Mouse (Mus musculus): ENCODE measurements around the gene Fuca2.
"Not testable (repeated sequence)": the region's sequence is repeated elsewhere in the genome, so short reads cannot be mapped to it uniquely, and the experiment has no call there.

Gene Fuca2

DNA sequence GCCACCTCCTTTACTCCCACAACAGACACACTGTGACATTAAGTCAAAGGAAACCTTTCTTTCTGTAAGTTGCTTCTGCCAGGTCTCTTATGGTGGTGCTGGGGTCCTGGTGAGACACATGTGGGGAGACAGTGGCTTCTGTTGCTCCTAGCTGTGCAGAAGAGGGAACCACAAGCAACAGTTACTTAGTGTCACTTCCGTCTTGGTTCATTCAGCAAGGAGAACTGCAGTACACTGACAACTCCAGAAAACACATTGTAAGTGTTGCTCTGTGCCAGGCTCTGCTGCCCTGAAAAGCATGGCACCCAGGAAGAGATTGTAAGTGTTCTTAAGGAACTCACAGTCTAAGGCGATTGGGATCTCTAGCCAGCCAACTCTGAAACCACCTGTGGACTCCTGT is at the start of gene Fuca2:
Gene Fuca2, plus strand, starts transcription at position 210 of the 400 bp plus-strand sequence.
- in situ Hi-C loops (cut with MboI; ENCODE audit: low sequenced_read_pairs) = no loop called here

DNA sequence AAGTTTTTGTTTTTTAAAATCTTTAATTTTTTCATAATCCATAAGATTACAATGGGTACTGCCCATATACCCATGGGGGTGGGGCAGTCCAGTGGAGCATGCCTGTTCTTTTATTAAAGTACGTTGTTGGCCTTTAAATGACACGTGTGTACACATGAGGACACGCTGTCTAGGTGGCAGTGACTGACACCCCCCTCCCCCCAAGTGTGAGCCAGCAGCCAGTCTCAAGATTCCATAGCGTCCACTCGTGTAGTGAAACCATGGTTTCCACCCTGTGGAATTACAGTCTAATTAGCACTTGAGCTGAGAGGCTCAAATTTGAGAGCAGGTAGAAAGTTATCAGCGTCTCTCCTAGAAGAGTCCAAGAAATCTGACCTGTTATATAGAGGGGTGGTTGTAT is 47.7 kb upstream of the Fuca2 start:
- in situ Hi-C loops (cut with MboI; ENCODE audit: low sequenced_read_pairs) = no loop called here

DNA sequence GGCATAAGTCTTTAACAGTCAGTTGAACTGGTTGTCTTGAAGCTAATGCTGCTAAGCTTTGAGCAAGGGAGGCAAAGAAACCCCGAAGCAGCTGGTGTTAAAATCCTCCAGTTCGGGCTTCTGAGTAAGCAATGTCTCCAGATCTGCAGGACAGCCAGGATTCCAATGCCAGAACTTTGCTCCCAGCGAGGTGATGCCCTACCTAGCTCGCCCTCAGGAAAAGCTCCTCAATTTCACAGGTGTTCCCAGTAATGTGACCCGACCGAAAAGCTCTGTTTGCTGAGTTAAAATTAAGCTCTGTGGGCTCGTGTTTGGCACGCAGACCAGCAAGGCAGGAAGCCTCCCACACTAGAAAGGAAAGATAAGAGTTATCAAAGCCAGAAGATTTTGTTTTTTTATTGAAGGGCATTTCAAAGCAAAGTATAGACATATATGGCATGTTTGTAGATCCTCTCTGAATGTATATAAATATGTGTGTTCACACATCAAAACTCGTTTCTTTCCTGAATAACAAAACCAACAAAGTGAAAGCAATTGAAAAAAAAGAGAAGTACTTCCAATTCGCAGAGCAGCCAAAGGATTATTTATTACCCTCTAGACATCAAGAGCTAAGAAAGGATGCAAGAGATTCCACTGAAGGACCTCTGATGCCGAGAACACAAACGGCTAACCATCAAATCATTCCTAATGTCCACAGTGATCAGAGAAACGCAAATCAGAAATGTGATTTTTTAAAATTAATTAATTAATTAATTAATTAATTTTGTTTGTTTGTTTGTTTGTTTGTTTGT is 45.9 kb upstream of the Fuca2 start:
- in situ Hi-C loops (cut with MboI; ENCODE audit: low sequenced_read_pairs) = no loop called here

DNA sequence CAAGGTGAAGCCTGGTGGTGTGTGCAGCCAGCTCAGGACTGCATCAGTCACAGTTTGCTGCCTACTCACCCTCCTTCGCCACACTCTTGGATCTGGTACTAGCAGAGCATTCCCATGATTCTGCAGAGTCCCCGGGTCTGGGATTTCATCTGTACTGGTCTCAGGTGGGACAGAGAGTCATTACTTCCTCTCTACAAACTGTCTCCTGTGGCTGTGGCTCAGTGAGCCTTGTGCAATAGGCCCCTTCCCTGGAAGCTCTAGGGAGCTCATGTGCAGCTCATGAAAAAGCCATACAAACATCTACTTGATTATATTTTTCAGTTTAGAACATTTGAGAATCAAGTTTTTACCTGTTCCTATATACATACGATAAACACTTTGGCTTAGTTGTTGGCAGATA is 35.0 kb upstream of the Fuca2 start:
- in situ Hi-C loops (cut with MboI; ENCODE audit: low sequenced_read_pairs) = not testable (repeated sequence)

DNA sequence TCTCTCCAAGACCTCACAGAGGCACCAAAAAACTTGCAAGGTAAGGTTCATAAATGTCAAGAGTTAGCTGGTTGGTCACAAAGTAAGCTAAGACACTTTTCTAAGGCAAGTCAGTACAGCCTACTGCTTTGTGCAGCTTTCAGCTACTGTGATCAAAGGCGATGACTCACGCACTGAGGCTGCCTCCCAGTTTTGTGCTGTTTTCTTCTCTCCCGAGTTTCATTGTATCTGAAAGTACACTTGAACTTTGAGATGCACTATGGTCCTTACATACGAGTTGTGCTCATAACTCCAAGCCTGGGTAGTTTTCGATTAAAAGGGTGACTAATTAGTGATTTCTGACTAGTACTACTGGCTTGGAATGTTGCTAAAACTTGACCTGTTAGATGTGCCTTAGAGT is 32.4 kb upstream of the Fuca2 start:
- in situ Hi-C loops (cut with MboI; ENCODE audit: low sequenced_read_pairs) = no loop called here

DNA sequence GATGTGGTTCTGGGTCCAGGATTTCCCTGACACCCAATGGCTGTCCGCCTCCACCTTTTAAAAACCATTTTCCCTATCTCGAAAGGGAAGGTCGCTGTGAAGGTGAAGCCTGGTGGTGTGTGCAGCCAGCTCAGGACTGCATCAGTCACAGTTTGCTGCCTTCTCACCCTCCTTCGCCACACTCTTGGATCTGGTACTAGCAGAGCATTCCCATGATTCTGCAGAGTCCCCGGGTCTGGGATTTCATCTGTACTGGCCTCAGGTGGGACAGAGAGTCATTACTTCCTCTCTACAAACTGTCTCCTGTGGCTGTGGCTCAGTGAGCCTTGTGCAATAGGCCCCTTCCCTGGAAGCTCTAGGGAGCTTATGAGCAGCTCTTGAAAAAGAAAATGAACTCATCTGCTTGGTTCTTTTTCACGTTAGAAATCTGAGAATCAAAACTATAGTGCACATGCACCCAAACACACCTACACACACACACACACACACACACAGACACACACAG is 31.3 kb upstream of the Fuca2 start:
- in situ Hi-C loops (cut with MboI; ENCODE audit: low sequenced_read_pairs) = not testable (repeated sequence)

DNA sequence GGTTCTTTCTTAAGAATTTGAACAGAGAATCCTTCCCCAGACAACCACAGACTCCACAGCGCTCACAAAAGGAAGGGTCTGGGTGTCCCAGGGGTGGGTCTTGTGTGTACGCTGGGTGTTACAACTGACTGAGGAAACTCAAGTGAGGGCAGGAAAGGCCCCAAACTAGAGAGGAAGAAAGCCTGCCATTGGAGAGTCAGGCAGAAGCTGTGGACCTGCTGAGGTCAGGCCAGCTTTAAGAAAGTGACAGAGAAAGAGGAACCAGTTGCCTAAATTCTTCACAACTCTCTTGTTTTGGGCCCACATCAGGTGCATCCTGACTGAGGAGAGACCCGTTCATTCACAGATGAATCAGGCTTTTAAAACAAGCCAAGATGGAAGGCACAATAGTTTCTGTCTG is 29.1 kb upstream of the Fuca2 start:
- in situ Hi-C loops (cut with MboI; ENCODE audit: low sequenced_read_pairs) = no loop called here

DNA sequence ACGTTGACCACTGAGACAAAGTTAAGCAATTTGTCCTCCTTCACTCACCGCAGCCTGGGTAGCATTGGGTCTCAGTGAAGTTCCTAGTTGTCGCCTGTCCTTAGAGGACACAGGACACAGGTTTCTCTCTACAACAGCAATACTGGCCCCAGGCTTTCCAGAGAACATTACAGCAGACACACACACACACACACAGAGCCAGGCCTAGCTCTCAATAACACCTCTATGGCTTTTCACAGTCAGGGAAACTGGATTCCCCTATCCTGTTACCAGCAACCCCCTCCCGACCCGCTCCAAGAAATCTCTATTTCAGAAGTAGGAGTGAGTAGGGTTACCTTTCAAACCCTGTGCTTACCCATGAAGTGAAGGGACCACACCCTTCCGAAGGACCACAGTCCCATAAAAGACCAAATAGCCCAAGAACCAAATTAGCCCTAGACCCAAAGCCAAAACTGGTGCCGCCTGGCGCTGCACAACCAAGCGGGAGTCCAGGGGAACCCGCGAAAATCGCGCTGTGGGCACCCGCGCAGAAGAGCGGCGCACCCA is 26.0 kb upstream of the Fuca2 start:
- in situ Hi-C loops (cut with MboI; ENCODE audit: low sequenced_read_pairs) = no loop called here

DNA sequence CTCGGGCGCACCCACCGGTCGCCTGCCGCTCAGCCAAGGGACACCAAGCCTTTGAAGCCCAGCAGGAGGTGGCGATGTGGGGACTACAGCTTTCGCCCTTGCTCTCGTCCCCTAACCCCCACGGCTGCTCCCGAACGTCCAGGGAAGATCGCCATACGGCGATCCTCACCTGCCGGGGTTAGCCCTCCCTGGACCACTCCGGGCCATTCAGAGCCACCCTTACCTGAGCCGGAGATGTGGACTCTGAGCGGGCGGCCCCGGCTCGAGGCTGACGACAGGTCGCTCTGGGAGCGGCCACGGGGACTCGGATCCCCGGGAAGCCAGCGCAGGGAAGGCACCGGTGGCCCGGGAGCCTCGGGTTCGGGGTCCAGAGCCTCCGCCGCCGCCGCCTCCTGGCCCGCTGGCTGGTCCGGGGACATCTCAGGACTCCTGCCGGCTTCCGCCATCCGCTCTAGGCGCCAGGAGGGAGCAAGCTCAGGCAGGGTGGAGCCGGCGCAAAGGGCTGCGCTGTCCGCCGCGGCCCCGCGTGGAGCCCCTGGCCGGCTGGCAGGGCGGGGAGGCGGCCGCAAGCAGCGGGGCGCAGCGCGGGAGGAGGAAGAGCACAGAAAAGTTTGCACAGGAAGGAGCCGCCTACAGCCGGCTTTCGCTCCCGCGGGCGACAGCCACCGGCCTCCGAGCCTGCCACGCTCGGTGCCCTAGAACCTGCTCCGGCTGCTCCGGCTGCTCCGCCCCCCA is 25.3 kb upstream of the Fuca2 start, which contains the start of gene Phactr2:
Gene Phactr2, minus strand, starts transcription at position 580 of the 735 bp plus-strand sequence.
- in situ Hi-C loops (cut with MboI; ENCODE audit: low sequenced_read_pairs) = no loop called here

DNA sequence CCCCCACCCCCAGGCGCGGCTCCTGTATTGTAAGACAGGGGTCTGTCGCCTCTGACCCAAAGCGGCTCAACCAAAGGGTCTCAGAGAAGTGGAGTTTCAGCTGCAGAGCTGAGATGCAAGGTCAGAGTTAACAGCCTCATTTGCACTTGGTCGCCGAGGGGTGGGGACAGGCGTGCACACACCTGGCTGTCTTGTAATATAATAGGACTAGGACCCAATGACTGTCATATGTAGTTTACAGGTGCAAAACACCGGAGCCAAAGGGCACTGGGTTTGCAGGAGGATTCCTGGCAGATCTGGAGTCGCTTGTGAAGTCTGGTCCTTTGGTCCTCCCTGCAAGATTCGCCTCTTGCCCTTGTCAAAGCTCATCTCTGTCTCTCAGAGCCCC is 24.8 kb upstream of the Fuca2 start:
- in situ Hi-C loops (cut with MboI; ENCODE audit: low sequenced_read_pairs) = no loop called here

DNA sequence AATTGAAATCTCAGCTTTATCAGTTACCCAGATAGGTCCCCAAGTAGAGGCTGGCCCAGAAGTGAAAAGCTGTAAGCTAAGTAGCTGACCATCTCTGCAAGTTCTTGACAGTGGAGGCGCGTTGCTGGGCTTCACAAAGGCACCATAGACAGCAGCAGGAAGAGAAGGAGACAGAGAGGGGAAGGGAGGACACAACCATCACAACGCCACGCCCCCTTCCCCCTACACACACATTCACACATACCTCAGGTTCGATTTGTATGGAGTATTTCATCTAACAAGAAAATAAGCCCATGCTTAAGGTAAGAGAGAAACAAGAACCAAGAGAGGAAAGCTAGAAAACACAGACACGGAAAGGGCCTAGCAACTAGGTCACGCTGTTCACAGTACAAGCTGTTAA is 24.2 kb upstream of the Fuca2 start:
- in situ Hi-C loops (cut with MboI; ENCODE audit: low sequenced_read_pairs) = no loop called here

DNA sequence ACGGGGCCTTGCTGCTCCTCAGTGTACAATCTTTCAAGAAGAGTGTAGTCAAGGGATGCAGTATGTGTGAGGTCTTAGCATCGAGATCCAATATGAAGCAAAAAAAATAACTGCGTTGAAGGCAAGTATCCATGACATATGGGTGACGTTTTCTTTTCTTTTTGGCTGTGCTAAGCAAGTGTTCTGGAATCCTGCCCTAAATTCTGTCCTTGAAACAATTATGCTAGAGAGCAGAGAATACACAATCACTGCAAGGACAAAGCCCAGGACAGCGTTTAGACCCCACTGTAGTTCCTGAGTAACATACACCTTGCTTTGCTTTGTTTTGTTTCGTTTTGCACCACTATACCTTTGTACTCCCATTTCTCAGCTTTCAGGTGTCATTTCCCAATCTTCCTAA is 20.0 kb upstream of the Fuca2 start:
- in situ Hi-C loops (cut with MboI; ENCODE audit: low sequenced_read_pairs) = no loop called here

DNA sequence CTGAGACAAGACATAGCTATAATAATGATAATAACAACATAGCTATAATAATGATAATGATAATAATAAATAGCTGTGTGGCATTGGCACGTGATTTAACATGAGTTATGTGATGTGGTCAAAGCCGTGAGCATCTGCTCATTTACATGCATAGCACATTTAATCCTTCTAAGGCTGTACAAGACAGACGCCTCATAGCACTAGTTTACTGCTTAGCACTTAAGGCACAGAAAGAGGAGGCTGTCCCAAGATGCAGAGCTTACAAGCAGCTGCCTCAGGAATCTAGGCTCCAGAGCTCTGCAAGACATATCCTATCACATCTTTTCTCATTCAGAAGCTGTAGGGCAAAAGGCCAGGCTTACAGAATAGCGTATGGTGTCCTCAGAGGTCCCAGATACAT is 13.4 kb upstream of the Fuca2 start:
- in situ Hi-C loops (cut with MboI; ENCODE audit: low sequenced_read_pairs) = no loop called here

DNA sequence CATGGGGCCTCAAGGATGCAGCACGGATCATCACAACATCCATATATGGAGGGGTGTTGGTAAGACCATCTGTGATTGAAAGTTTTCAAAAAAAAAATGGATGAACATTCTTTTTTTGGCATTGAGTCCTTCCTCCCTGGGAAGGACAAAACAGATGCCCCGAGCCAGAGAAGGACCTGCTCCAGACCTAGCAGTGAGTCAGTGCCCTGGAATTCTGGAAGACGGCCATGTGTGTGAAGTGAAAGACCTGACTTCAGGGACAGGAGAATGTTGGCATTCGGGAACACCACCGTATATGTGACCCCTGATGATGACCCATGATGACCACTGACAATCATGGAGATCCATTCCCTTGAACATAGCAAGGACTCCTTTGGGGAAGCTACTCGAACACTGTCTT is 9.7 kb upstream of the Fuca2 start:
- in situ Hi-C loops (cut with MboI; ENCODE audit: low sequenced_read_pairs) = no loop called here

DNA sequence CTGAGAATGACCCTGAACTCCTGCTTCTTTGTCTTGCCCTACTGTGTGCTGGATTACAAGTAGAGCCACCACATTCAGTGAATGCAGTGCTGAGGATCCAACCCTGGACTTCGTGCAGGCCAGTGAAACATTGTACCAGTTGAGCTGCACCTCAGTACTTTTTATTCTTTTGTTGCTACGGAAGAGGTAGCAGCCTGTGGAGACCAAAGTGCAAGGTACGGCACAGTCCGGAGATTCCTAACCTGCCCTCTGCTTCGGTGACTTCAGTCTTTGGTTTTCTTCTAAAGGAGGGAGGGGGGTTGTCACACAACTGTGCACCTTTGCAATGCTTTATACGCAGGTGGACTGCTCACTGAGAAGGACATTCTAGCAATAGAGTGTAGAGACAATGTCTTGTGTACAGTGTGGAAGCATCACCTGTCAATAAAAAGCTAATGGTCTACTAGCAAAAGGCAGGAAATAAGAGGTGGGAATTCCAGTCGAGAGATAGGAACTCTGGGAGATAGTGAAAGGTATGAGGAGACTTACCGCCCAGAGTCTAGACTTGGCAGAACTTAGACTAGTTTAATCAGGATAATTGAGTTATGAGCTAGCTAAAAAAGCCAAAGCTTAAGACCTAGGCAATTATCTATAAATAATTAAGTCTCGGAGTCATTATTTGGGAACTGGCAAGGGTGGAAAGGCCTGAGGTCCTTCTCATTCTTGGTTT is 5.2 kb upstream of the Fuca2 start:
- in situ Hi-C loops (cut with MboI; ENCODE audit: low sequenced_read_pairs) = no loop called here

DNA sequence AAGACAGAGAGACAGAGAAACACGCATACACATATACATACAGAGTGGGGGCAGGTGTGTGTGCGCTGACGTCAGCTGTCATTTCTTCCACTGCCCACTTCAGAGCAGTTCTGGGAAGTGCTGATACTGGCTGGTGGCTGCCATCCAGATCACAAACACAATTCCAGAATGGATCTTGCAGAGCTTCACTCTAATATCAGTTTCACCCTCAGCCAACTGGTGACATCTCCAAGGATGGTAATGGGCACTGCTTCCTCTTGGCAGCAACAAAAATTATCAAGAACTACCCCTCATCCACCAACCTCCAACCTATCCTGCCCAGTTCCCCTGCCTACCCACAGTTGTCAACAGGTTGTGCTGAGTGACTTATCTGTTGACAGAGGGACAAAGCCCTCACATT is 3.0 kb upstream of the Fuca2 start:
- in situ Hi-C loops (cut with MboI; ENCODE audit: low sequenced_read_pairs) = no loop called here

DNA sequence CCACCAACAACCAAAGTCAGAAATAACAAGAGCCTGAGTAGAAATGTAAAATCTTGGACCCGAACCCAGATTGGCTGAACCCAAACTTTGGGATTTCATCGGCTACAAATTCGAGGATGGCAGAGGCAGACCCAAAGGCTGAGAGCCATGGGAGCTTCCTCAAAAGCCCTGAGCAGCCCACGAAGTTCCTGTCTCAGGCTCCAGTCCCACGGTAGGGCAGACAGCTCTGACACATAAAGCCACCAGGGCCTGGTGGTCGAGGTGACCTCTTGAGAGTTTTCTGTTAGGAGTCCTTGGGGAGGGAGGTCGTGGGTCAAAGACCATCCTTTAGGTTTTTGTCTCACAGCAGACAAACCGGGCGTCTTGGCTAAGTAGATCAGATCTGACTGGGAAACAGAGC is 1.1 kb downstream of the Fuca2 start:
- in situ Hi-C loops (cut with MboI; ENCODE audit: low sequenced_read_pairs) = no loop called here

DNA sequence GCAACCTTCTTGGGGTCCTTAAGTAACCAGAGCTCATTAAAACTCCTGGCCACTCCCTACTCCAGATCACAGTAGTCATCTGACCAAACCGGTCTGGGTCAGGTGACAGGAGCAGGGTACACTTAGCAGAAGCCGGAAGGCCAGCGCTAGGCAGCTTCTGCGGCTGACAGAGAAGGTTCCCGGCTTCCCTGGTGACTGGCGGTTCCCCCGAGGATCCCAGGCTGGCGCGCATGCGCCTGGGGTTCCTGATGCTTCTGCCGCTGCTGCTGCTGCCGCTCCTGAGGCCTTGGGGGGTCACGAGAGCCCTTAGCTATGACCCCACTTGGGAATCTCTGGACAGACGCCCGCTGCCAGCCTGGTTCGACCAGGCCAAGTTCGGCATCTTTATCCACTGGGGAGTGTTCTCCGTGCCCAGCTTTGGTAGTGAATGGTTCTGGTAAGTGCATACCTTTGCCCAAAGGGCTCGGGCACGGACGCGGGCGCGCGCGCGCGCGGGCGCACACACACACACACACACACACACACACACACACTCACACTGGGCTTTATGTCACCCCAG is 1.7 kb downstream of the Fuca2 start:
- in situ Hi-C loops (cut with MboI; ENCODE audit: low sequenced_read_pairs) = no loop called here

DNA sequence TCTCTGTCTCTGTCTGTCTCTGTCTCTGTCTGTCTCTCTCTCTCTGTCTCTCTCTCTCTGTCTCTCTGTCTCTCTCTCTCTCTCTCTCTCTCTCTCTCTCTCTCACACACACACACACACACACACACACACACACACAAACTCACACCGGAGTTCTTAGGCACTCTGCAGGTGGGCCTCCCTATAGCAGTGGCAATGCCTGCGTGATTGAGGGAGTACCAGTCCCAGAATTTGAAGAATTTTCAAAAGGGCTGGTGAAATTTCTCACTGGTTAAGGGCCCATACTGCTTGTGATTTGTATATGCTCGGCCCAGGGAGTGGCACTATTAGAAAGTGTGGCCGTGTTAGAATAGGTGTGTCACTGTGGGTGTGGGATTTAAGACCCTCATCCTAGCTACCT is 2.2 kb downstream of the Fuca2 start:
- in situ Hi-C loops (cut with MboI; ENCODE audit: low sequenced_read_pairs) = not testable (repeated sequence)

DNA sequence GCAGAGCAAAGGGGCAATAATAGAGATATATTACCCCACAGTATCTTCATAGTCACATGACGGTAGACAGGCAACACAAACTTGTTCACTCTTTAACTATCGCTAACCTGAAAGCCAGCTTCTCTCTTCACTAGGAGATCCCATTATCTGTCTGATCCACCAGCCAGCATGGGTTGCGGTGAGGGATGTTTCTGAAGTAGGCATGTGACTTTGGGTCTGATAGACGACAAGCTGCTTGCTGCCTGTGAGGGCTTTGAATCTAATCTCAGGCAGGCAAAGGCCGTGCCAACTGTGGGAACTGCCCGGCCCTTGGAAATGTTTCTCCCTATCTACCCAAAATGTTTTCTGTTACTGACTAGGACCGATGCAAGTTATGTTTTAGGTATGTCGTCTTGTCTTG is 3.0 kb downstream of the Fuca2 start:
- in situ Hi-C loops (cut with MboI; ENCODE audit: low sequenced_read_pairs) = no loop called here

DNA sequence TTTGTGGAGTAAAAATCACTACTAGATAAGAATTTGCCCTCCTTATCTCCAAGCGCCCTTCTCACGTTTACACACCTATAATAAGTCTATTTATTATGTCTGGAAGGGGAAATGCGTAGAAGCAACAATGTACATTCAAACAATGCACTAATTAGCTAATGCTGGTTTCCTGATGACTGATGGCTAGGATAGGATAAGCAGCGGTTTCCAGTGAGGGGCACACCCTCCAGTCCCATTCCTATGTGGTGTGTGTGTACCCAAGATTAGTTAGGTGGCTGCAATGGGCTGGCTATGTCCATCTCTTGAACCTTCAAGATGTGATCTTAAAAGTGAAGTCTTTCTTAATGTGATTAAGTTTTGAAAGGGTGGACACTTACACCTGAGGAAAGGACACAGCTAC is 22.5 kb downstream of the Fuca2 start:
- in situ Hi-C loops (cut with MboI; ENCODE audit: low sequenced_read_pairs) = no loop called here
